Mouse (Mus musculus): ENCODE data around the gene Retreg3. TPM values are rescaled to one million over a fixed set of nuclear protein-coding genes. Genes with fewer than 3 reads are reported as not detected.
A peak's percentile ranks its signal among the peaks of the same experiment; 100 is the strongest.

Retreg3 gene
- polyA plus RNA-seq, 1 experiment: 55.0 TPM

- H3K4me1 ChIP-seq (ENCODE audit: control insufficient read depth, insufficient read depth, insufficient read length, low read length): peaks cover 26% of the 10 kb centered on the region
- H3K27ac ChIP-seq (ENCODE audit: insufficient read depth, low read depth, low read length): peak overlapping the region; percentile 89
- TF ChIP-seq POLR2A (IDR thresholded peaks at IDR 0.05; ENCODE audit: low read depth, low read length): no peak
- TF ChIP-seq CTCF (IDR thresholded peaks at IDR 0.05; ENCODE audit: extremely low read depth, insufficient read length, insufficient replicate concordance, low read depth, low read length): no peak
- no peak overlapping the region for H3K4me3 ChIP-seq (ENCODE audit: low read depth, low read length)
- H3K36me3 ChIP-seq (ENCODE audit: control insufficient read depth, insufficient read depth, low read length): peaks cover 4% of the 10 kb centered on the region; the same call in 1 of the 2 replicates
- WGBS: 16% methylated on average over 4 of the region's 4 CpGs
- H3K27me3 ChIP-seq (ENCODE audit: control insufficient read depth, insufficient read depth, low read length): no peaks in the 10 kb centered on the region
These were observed 55.2 kb downstream of the Retreg3 start for GRCm38 (mm10) chr11:101064462-101064861.

GRCm38 (mm10) chr11:101063676-101064327, 55.9 kb downstream of the Retreg3 start:
- TF ChIP-seq POLR2A (IDR thresholded peaks at IDR 0.05; ENCODE audit: low read depth, low read length) (no peak; the same call in 1 of the 2 replicates), CTCF (IDR thresholded peaks at IDR 0.05; ENCODE audit: extremely low read depth, insufficient read length, insufficient replicate concordance, low read depth, low read length) (no peak)
- Histone ChIP-seq H3K4me1 (ENCODE audit: control insufficient read depth, insufficient read depth, insufficient read length, low read length) (peaks cover 26% of the 10 kb centered on the region), H3K4me3 (ENCODE audit: low read depth, low read length) (no peak overlapping the region), H3K36me3 (ENCODE audit: control insufficient read depth, insufficient read depth, low read length) (peaks cover 4% of the 10 kb centered on the region; the same call in 1 of the 2 replicates), H3K27ac (ENCODE audit: insufficient read depth, low read depth, low read length) (peak overlapping the region; percentile 89), H3K27me3 (ENCODE audit: control insufficient read depth, insufficient read depth, low read length) (no peaks in the 10 kb centered on the region)
- 4% methylated on average over 12 of the region's 12 CpGs for WGBS

- H3K4me1 ChIP-seq (ENCODE audit: control insufficient read depth, insufficient read depth, insufficient read length, low read length): peaks cover 28% of the 10 kb centered on the region
- peak overlapping the region; percentile 89 for H3K27ac ChIP-seq (ENCODE audit: insufficient read depth, low read depth, low read length)
- no peaks in the 10 kb centered on the region for H3K27me3 ChIP-seq (ENCODE audit: control insufficient read depth, insufficient read depth, low read length)
- H3K36me3 ChIP-seq (ENCODE audit: control insufficient read depth, insufficient read depth, low read length): peaks cover 5% of the 10 kb centered on the region; the same call in 1 of the 2 replicates
- H3K4me3 ChIP-seq (ENCODE audit: low read depth, low read length): no peak overlapping the region
- WGBS: 45% methylated on average over 14 of the region's 14 CpGs
- TF ChIP-seq CTCF (IDR thresholded peaks at IDR 0.05; ENCODE audit: extremely low read depth, insufficient read length, insufficient replicate concordance, low read depth, low read length) (no peak), POLR2A (IDR thresholded peaks at IDR 0.05; ENCODE audit: low read depth, low read length) (no peak)
These were observed 56.6 kb downstream of the Retreg3 start for GRCm38 (mm10) chr11:101062971-101063675.

- Histone ChIP-seq H3K4me3 (ENCODE audit: low read depth, low read length) (no peak overlapping the region), H3K27me3 (ENCODE audit: control insufficient read depth, insufficient read depth, low read length) (no peaks in the 10 kb centered on the region), H3K36me3 (ENCODE audit: control insufficient read depth, insufficient read depth, low read length) (peaks cover 5% of the 10 kb centered on the region; the same call in 1 of the 2 replicates), H3K27ac (ENCODE audit: insufficient read depth, low read depth, low read length) (peak overlapping the region; percentile 89), H3K4me1 (ENCODE audit: control insufficient read depth, insufficient read depth, insufficient read length, low read length) (peaks cover 33% of the 10 kb centered on the region)
- TF ChIP-seq POLR2A (IDR thresholded peaks at IDR 0.05; ENCODE audit: low read depth, low read length) (no peak), CTCF (IDR thresholded peaks at IDR 0.05; ENCODE audit: extremely low read depth, insufficient read length, insufficient replicate concordance, low read depth, low read length) (no peak)
- 74% methylated on average over 12 of the region's 12 CpGs for WGBS
These were observed 57.4 kb downstream of the Retreg3 start for GRCm38 (mm10) chr11:101062165-101062884.

GRCm38 (mm10) chr11:101061049-101061448, 58.6 kb downstream of the Retreg3 start:
- no peak for TF ChIP-seq POLR2A (IDR thresholded peaks at IDR 0.05; ENCODE audit: low read depth, low read length)
- TF ChIP-seq CTCF (IDR thresholded peaks at IDR 0.05; ENCODE audit: extremely low read depth, insufficient read length, insufficient replicate concordance, low read depth, low read length): no peak
- H3K4me1 ChIP-seq (ENCODE audit: control insufficient read depth, insufficient read depth, insufficient read length, low read length): peaks cover 40% of the 10 kb centered on the region
- peaks cover 7% of the 10 kb centered on the region; the same call in 1 of the 2 replicates for H3K36me3 ChIP-seq (ENCODE audit: control insufficient read depth, insufficient read depth, low read length)
- no peak overlapping the region for H3K4me3 ChIP-seq (ENCODE audit: low read depth, low read length)
- no peak overlapping the region; the same call in 1 of the 2 replicates for H3K27ac ChIP-seq (ENCODE audit: insufficient read depth, low read depth, low read length)
- 91% methylated on average over 5 of the region's 5 CpGs for WGBS
- no peaks in the 10 kb centered on the region for H3K27me3 ChIP-seq (ENCODE audit: control insufficient read depth, insufficient read depth, low read length)

- Histone ChIP-seq H3K4me3 (ENCODE audit: low read depth, low read length) (no peak overlapping the region), H3K36me3 (ENCODE audit: control insufficient read depth, insufficient read depth, low read length) (peaks cover 7% of the 10 kb centered on the region; the same call in 1 of the 2 replicates), H3K27ac (ENCODE audit: insufficient read depth, low read depth, low read length) (peak overlapping the region; percentile 88), H3K27me3 (ENCODE audit: control insufficient read depth, insufficient read depth, low read length) (no peaks in the 10 kb centered on the region), H3K4me1 (ENCODE audit: control insufficient read depth, insufficient read depth, insufficient read length, low read length) (peaks cover 46% of the 10 kb centered on the region)
- TF ChIP-seq POLR2A (IDR thresholded peaks at IDR 0.05; ENCODE audit: low read depth, low read length) (no peak), CTCF (IDR thresholded peaks at IDR 0.05; ENCODE audit: extremely low read depth, insufficient read length, insufficient replicate concordance, low read depth, low read length) (no peak)
- WGBS: 56% methylated on average over 8 of the region's 8 CpGs
These were observed 59.6 kb downstream of the Retreg3 start for GRCm38 (mm10) chr11:101060126-101060525.
